Mouse (Mus musculus) fibroblast of lung, adult 2 months (primary cell): Measurements from ENCODE around the gene Cemip.

ENCODE experiments used
- DNase-seq: peaks from one replicate; pipeline ENCODE4 v3.0.0-alpha.2; 2011; ENCODE audit warnings: low read depth

Gene Cemip

GRCm38 (mm10) chr7:83965181-83965580, 121.1 kb downstream of the Cemip start:
- no peak for DNase-seq

DNA sequence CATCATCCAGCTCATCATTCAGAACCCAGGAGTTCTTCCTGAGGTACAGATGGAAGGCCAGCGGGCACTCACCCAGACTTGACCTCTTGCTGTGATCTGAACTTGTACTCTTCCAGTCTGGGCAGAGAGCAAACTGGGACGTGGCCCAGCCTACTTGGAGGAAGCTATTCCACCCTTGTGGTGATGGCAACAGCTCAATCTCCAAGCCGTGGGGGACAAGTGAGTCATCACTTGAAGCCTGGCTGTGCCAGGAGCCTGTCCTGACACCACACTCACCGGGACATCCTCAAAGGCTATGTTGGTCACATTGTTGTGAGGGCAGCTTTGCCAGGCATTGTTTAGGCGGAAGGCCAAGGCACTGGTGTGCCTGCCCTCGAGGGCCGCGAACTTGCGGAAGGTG, 133.8 kb downstream of the Cemip start:
- peak; percentile 72 for DNase-seq

- DNase-seq: no peak
Observed at GRCm38 (mm10) chr7:83951327-83951726, 135.0 kb downstream of the Cemip start.

DNA sequence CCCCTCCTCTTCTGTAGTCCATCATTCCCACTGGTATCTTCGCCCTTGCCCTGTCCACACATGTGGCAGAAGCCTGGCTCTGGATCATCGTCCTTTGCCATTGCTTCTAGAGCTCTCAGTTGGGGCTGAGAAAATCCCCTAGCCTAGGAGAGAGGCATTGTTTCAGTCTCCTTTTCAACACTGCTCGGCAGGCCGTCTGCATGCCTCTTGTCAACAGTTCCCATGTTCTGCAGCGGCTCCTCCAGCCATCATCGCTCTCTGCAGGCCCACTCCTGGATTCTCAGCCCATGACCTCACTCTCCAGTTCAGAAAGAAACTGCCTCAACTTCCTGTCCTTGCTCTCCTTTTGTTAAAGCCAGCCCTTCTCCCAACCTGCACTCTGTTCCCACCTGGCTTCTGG, 136.6 kb downstream of the Cemip start:
- DNase-seq: no peak

DNA sequence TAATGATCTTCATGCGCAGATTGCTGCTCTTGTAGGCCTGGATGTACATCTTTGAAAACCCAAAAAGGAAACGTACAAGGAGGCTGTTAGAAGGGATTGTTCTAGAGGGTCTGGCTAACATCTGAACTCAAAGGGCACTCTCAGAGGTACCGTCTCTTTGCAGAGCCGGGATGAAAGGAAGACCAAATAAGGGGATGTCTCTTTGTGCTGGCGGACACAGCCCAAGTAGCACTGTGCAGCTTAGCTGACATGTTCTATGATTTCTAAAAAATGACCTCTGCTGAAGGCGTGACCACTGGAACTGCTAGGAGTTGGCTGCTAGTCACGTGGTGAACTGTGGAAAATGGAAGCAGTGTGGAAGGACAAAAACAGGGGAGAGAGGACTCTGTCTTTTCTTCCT, 137.6 kb downstream of the Cemip start:
- DNase-seq: no peak

DNA sequence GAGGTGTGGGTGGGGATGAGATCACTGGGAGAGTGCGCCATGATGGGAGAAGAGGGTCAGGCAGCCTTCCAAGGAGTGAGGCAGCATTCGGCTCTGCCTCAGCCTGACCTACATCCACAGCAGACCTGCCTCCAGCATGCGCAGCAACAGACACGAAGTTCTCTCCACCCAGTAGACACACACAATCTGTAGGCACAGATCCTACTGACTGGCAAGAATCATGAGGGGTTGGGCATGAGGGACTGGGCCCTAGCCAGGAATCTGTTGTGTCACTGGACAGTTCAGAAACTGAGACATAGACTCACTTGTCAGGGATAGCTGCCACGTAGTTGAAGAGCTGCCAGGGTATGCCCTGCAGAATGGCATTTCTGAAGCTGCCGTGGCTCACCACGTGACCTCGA, 144.6 kb downstream of the Cemip start:
- DNase-seq: peak; percentile 26

GRCm38 (mm10) chr7:83940136-83940535, 146.2 kb downstream of the Cemip start:
- DNase-seq: no peak

GRCm38 (mm10) chr7:83939017-83939721, 147.1 kb downstream of the Cemip start:
- peak; percentile 76 for DNase-seq

DNA sequence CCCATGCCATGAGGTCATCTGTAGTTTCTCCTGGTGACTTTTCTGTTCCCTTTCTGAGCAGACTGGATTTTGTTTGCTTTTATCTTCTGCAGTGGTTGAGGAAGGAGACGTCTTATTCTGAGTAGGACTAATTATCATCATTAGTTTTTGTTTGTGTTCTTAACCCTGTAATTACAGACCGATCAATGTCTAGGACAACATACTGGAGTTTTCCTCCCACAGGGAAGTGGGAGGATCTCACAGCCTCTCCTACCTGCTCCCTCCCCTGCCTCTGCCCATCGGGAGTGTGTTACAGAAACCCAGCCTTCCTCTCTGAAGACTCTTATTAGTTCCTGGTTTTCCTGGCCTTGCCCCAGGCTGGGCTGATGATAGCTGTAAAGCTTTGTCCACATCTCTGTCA, 164.7 kb downstream of the Cemip start:
- DNase-seq: no peak

- no peak for DNase-seq
Observed at GRCm38 (mm10) chr7:83920241-83920640, 166.1 kb downstream of the Cemip start.

- DNase-seq: peak; percentile 65
Observed at GRCm38 (mm10) chr7:83914566-83914965, 171.7 kb downstream of the Cemip start.

DNA sequence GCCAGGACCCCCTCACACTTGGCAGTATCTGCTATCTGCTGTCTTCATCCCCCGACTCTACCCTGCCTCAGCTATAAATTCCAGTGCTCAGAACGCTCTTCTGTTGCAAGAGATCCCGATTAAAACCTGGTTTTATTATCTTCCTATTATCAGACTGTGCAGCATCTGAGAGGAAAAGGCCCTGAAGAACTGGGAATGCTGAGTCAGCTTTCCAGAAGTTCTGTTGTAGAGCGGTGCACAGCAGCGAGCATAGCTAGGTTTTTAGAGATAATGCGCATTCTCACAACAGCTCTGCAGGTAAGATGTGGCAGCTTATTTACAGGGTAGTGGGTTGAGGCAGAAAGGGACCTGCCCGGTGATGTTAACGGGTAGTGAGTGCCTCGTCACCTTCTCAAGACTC, 172.3 kb downstream of the Cemip start:
- DNase-seq: no peak

DNA sequence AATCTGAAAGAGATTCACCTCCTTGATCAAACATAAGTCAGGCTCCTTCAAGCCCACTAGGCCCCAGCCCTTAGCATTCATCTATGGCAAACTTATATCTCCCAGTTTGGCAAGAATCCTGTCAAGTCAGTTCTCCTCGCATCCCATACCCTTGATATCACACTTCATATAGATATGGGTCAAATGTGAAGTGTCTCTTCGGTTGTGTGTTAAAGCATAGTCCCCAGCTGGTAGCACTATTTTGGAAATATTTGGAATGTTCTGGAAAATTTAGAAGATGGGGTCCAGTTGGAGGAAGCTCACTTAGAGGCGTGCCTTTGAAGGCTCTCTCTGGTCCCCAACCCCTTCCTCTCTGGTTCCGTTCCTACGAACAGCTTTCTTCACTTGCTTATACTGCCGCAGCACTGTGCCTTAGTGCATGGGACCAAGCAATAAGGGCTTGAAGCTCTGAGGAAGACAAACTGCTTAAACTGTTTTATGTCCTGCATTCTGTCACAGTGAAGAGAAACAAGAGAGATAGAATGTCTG, 172.8 kb downstream of the Cemip start:
- no peak for DNase-seq

- DNase-seq: no peak
Observed at GRCm38 (mm10) chr7:83911909-83912308, 174.4 kb downstream of the Cemip start.

DNA sequence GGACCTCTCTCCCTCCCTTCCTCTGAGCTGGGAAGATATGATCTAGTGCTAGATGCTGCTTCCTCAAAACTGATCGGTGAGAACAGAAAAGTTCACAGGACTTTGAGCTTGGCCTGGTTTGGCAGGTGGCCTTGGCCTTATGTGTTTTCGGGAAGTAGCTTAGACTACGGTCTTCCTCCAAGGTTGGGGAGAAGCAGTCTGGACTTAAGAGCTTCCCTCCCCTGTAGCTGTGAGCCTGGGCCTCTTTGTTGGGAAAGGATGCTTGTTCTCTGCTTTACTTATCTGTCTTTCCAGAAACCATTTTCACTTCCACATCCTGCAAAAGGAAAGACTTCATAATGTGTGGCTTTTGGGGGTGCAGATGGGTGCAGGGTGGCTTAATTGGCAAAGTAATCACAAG, 181.5 kb downstream of the Cemip start:
- DNase-seq: no peak

DNA sequence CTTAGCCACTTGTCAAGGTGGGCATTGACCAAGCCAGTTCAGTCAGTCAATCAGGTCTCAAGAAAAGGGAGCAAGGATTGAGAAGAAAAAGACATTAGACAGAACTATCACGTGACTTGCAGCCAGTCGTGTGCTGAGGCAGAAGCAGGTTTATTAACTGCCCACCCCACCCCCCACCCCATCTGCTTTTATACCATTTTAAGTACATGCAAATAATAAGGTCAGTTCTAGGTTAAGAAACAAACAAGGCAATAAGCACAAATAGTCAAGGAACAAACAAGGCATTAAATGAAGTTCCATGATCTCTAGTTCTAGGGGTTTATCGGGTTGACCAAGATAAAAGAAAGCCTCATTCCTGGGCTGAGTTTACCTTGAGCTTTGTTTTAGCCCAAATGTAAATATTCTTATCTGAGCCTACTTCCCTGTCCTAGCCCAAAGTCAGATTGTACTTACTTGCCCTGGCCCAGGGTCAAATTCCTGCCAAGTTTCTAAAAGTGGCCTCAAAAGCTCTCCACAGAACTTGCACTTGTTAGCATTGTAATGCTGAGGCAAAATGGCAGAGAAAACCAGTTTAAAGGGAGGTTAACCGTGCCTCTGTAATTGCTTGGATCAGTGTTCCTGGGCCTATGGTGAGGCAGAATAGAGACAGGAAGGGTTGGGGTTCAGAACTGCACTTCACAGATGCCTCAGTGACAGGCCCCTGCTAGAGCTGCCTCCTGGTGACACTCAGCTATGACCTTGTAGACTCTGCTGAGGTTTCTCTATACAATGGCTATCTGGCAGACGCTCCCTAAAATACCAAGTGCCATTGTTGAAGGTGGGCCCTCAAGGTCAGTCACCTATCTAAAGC, 183.8 kb downstream of the Cemip start:
- no peak for DNase-seq

DNA sequence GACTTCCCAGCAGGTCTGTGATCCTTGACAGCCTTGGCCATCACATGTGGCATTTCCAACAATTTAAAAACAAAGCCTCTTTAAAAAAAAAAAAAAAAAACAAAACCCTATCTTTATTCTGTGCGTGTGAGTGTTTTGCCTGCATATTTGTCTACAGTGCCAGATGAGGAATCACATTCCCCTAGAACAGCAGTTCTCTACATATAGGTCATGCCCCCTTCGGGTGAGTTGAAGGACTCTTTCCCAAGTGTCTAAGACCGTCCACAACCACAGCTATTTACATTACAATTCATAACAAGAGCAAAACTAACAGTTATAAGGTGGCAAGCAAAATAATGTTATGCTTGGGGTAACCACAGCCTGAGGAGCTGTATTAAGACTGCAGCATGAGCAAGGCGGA, 184.9 kb downstream of the Cemip start:
- no peak for DNase-seq

DNA sequence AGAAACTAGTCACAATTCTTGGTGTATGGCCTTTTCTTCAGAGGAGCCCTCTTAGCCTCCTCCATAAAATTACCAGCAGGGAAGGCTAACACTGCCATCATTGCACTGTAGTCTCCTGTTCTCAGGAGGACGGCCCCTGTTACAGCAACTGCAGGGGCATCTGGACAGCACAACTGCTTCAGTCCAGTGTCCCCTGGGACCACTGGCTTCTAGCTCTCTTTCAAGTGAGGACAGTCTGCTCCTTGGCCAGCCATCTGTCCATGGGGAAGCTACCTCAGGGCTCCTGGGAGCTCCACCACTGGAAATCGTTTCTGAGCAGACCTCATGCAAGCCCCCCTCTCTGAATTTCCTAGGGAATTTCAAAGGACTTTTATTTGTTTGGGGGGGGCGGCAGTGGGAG, 185.8 kb downstream of the Cemip start:
- no peak for DNase-seq

GRCm38 (mm10) chr7:83898267-83898666, 188.0 kb downstream of the Cemip start:
- no peak for DNase-seq

- DNase-seq: no peak
Observed at GRCm38 (mm10) chr7:83896077-83896740, 190.1 kb downstream of the Cemip start.

- no peak for DNase-seq
Observed at GRCm38 (mm10) chr7:83894348-83894747, 192.0 kb downstream of the Cemip start.

DNA sequence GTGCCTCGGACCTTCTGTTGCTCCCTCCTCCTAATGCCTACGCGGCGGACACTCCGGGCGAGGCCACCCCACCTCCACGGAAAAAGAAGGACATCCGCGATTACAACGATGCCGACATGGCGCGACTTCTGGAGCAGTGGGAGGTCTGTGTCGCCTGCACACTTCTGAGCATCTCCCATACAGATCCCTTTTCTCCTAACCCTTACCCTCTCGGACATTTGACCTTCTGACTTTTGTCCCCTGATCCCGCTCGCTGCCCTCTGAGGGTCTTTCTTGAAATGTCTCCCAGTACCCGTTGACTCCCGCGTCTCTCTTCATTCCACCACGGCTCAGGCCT, 194.0 kb downstream of the Cemip start:
- DNase-seq: no peak
